Mouse (Mus musculus): Measurements from ENCODE around the gene Lipm. TPM values are rescaled to one million over a fixed set of nuclear protein-coding genes. Genes with fewer than 3 reads are reported as not detected.

Lipm gene
- polyA plus RNA-seq, 1 experiment from 2014 or later, result not detected

- no peaks in the 10 kb centered on the region for H3K9me3 ChIP-seq (replicated peaks; ENCODE audit: control insufficient read depth, low read length)
- no peak overlapping the region for H3K27ac ChIP-seq (ENCODE audit: low read depth, low read length)
- ATAC-seq, result no peak
- no peak overlapping the region for H3K9ac ChIP-seq (ENCODE audit: low read length)
- H3K27me3 ChIP-seq (replicated peaks; ENCODE audit: control insufficient read depth, insufficient read depth, low read length), result no peaks in the 10 kb centered on the region
- H3K36me3 ChIP-seq (ENCODE audit: control insufficient read depth, insufficient read depth, low read length), result no peaks in the 10 kb centered on the region
- no peak overlapping the region for H3K4me2 ChIP-seq (ENCODE audit: low read length)
- no peak overlapping the region for H3K4me3 ChIP-seq (ENCODE audit: low read depth, low read length)
- peak; percentile 17 for DNase-seq (ENCODE audit: low spot score)
- no peaks in the 10 kb centered on the region for H3K4me1 ChIP-seq (ENCODE audit: control insufficient read depth, insufficient read depth, low read length)
- WGBS, result 90% methylated on average over 1 of the region's 1 CpGs
Observed at GRCm38 (mm10) chr19:34151909-34152308, 51.2 kb downstream of the Lipm start.

DNA sequence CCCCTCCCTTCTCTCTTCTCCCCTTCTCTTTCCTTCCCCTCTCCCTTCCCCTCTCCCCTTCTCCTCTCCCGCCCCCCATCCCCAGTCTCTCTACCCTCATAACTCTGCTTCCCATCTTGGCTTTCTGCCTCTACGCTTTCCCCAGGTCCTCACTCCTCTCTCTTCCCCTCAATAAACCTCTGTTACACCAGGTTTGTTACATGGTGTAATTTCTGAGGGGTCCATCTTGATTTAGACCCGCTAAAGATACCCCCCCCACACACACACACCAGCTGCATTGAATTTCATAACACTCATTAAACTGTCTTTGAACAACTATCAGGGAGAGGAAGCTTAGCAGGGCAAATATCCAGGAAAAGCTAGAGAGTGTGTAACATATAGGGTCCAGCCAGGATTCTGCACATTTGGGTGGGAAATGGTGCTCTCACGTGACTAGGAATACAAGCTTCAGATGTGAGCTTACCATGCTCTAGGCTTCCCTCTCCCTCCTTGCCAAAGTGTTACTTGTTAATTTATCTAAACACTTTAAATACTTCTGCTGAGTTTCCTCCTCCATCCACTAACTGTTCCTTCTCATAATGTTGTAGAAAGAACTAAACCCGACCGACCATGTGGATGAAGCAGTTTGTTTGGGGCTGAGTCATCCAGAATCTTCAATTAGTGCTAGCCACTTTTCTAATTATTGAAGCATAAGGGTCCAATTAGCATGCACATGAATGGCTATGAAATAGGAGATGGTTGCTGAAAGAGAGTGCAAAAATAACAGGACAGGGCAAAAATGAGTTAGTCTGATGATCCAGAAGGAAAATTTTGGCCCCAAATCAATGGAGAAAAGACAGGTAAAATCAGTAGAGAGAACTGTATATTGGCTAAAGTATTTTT is 52.8 kb downstream of the Lipm start:
- WGBS, result 52% methylated on average over 6 of the region's 6 CpGs
- Histone ChIP-seq H3K27ac (ENCODE audit: low read depth, low read length) (no peak overlapping the region), H3K4me1 (ENCODE audit: control insufficient read depth, insufficient read depth, low read length) (no peaks in the 10 kb centered on the region), H3K4me3 (ENCODE audit: low read depth, low read length) (no peak overlapping the region), H3K27me3 (replicated peaks; ENCODE audit: control insufficient read depth, insufficient read depth, low read length) (no peaks in the 10 kb centered on the region), H3K36me3 (ENCODE audit: control insufficient read depth, insufficient read depth, low read length) (no peaks in the 10 kb centered on the region), H3K9ac (ENCODE audit: low read length) (no peak overlapping the region), H3K9me3 (replicated peaks; ENCODE audit: control insufficient read depth, low read length) (no peaks in the 10 kb centered on the region), H3K4me2 (ENCODE audit: low read length) (no peak overlapping the region)
- DNase-seq (ENCODE audit: low spot score), result peak; percentile 45
- ATAC-seq, result peak; percentile 63; the same call in 1 of the 2 replicates

GRCm38 (mm10) chr19:34162693-34163092 is 62.0 kb downstream of the Lipm start:
- DNase-seq (ENCODE audit: low spot score) (no peak), ATAC-seq (no peak)
- H3K4me3 ChIP-seq (ENCODE audit: low read depth, low read length), result no peak overlapping the region
- H3K9me3 ChIP-seq (replicated peaks; ENCODE audit: control insufficient read depth, low read length), result no peaks in the 10 kb centered on the region
- no peak overlapping the region for H3K27ac ChIP-seq (ENCODE audit: low read depth, low read length)
- H3K27me3 ChIP-seq (replicated peaks; ENCODE audit: control insufficient read depth, insufficient read depth, low read length), result no peaks in the 10 kb centered on the region
- H3K4me2 ChIP-seq (ENCODE audit: low read length), result no peak overlapping the region
- no peaks in the 10 kb centered on the region for H3K36me3 ChIP-seq (ENCODE audit: control insufficient read depth, insufficient read depth, low read length)
- H3K4me1 ChIP-seq (ENCODE audit: control insufficient read depth, insufficient read depth, low read length), result no peaks in the 10 kb centered on the region
- no peak overlapping the region for H3K9ac ChIP-seq (ENCODE audit: low read length)
- WGBS, result 95% methylated on average over 5 of the region's 5 CpGs

GRCm38 (mm10) chr19:34165891-34166290 is 65.2 kb downstream of the Lipm start, which contains the start of gene Ankrd22:
Ankrd22 (minus strand) TSS chr19:34166053.
- WGBS, result 81% methylated on average over 5 of the region's 5 CpGs
- no peak for DNase-seq (ENCODE audit: low spot score)

DNA sequence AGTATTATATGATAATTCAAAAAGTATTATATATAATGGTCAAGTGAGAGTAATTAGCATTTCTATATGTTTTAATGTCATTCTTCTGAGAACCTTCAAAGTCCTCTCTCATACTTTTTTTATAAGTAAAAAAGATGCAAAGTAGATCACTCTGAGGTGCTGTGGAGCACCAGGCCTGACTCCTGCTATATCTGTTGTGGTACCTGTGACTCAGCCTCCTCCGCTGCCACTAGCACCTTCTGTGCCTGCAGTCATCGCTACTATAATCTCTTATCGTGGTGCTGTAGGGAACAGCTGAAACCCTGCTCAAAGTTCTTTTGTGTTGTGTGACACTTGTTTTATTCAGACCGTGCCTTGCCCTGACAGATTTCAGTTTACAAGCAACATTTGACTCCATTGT is 65.7 kb downstream of the Lipm start:
- ATAC-seq, result no peak
- H3K9ac ChIP-seq (ENCODE audit: low read length), result no peak overlapping the region
- no peaks in the 10 kb centered on the region for H3K36me3 ChIP-seq (ENCODE audit: control insufficient read depth, insufficient read depth, low read length)
- WGBS, result 76% methylated on average over 4 of the region's 4 CpGs
- no peaks in the 10 kb centered on the region for H3K27me3 ChIP-seq (replicated peaks; ENCODE audit: control insufficient read depth, insufficient read depth, low read length)
- no peak overlapping the region for H3K27ac ChIP-seq (ENCODE audit: low read depth, low read length)
- no peaks in the 10 kb centered on the region for H3K4me1 ChIP-seq (ENCODE audit: control insufficient read depth, insufficient read depth, low read length)
- H3K4me2 ChIP-seq (ENCODE audit: low read length), result no peak overlapping the region
- no peaks in the 10 kb centered on the region for H3K9me3 ChIP-seq (replicated peaks; ENCODE audit: control insufficient read depth, low read length)
- no peak overlapping the region for H3K4me3 ChIP-seq (ENCODE audit: low read depth, low read length)
- DNase-seq (ENCODE audit: low spot score), result no peak

More at GRCm38 (mm10) chr19:34165891-34166290, 65.2 kb downstream of the Lipm start, which contains the start of gene Ankrd22:
- no peak for ATAC-seq
- H3K36me3 ChIP-seq (ENCODE audit: control insufficient read depth, insufficient read depth, low read length), result no peaks in the 10 kb centered on the region
- no peaks in the 10 kb centered on the region for H3K27me3 ChIP-seq (replicated peaks; ENCODE audit: control insufficient read depth, insufficient read depth, low read length)
- H3K4me1 ChIP-seq (ENCODE audit: control insufficient read depth, insufficient read depth, low read length), result no peaks in the 10 kb centered on the region
- H3K27ac ChIP-seq (ENCODE audit: low read depth, low read length), result no peak within 1 kb of the TSS
- no peak within 1 kb of the TSS for H3K4me3 ChIP-seq (ENCODE audit: low read depth, low read length)
- H3K4me2 ChIP-seq (ENCODE audit: low read length), result no peak within 1 kb of the TSS
- H3K9me3 ChIP-seq (replicated peaks; ENCODE audit: control insufficient read depth, low read length), result no peaks in the 10 kb centered on the region
- H3K9ac ChIP-seq (ENCODE audit: low read length), result no peak within 1 kb of the TSS

DNA sequence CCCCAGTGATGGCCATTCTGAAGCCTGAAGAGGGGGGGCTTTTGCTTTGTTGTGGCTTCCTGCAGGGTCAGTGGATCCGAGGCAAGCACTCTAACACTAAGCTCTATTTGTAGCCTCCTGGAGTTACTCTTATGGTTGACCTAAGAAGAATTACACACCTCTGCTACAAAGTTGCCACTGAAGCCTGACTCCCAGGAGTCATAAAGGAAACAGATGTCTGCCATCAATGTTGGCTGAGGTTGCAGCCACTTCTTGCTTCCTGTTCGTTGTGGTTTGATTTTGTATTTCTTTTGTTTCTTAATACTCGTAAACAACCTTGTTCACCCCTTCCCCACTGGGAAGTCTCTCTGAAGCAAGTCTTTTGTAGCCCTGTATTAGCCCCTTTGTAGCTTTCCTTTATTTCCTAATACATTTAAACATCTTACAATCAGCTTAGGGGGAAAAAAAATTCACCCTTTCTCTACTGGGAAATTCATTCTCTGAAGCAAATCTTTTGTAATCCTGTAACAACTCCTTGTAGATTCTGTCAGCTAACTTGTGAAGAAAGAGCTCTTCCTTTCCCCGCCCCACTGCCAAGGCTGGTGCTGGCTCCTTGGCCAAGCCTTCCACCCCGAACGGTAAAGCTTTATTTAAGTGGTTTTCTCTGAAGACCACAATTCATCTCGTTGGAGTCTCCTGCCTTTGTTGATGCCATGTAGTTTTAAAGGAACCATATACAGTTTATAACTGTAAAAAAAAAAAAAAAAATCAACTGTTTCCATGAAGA is 67.3 kb downstream of the Lipm start:
- H3K27ac ChIP-seq (ENCODE audit: low read depth, low read length), result no peak overlapping the region
- WGBS, result 40% methylated on average over 7 of the region's 7 CpGs
- H3K4me3 ChIP-seq (ENCODE audit: low read depth, low read length), result no peak overlapping the region
- H3K9ac ChIP-seq (ENCODE audit: low read length), result no peak overlapping the region
- no peaks in the 10 kb centered on the region for H3K9me3 ChIP-seq (replicated peaks; ENCODE audit: control insufficient read depth, low read length)
- no peak for DNase-seq (ENCODE audit: low spot score)
- ATAC-seq, result no peak
- H3K4me2 ChIP-seq (ENCODE audit: low read length), result no peak overlapping the region
- no peaks in the 10 kb centered on the region for H3K36me3 ChIP-seq (ENCODE audit: control insufficient read depth, insufficient read depth, low read length)
- H3K4me1 ChIP-seq (ENCODE audit: control insufficient read depth, insufficient read depth, low read length), result no peaks in the 10 kb centered on the region
- no peaks in the 10 kb centered on the region for H3K27me3 ChIP-seq (replicated peaks; ENCODE audit: control insufficient read depth, insufficient read depth, low read length)

GRCm38 (mm10) chr19:34169121-34169520 is 68.4 kb downstream of the Lipm start:
- no peak overlapping the region for H3K27ac ChIP-seq (ENCODE audit: low read depth, low read length)
- no peak overlapping the region for H3K9ac ChIP-seq (ENCODE audit: low read length)
- H3K36me3 ChIP-seq (ENCODE audit: control insufficient read depth, insufficient read depth, low read length), result no peaks in the 10 kb centered on the region
- ATAC-seq, result no peak
- no peaks in the 10 kb centered on the region for H3K9me3 ChIP-seq (replicated peaks; ENCODE audit: control insufficient read depth, low read length)
- no peaks in the 10 kb centered on the region for H3K27me3 ChIP-seq (replicated peaks; ENCODE audit: control insufficient read depth, insufficient read depth, low read length)
- no peak for DNase-seq (ENCODE audit: low spot score)
- no peak overlapping the region for H3K4me3 ChIP-seq (ENCODE audit: low read depth, low read length)
- H3K4me2 ChIP-seq (ENCODE audit: low read length), result no peak overlapping the region
- no peaks in the 10 kb centered on the region for H3K4me1 ChIP-seq (ENCODE audit: control insufficient read depth, insufficient read depth, low read length)

DNA sequence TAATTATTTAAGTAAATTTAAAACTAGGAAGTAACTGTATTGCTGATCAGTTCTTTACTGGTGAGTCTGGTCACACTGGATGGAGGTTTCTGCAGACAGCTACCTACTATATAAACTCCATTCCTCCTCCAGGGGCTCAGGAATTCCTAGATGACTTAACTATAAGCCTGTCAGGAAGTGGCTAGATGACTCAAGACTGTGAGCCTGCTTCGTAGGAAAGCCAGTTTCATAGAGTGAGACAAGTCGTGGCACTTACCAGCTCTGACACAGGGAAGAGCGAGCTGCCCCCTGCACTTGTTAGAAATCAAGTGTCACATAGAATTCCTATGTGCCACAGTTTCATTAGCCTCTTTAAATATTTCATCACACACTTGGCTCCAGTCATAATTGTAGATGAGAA is 70.4 kb downstream of the Lipm start:
- Histone ChIP-seq H3K27ac (ENCODE audit: low read depth, low read length) (no peak overlapping the region), H3K9me3 (replicated peaks; ENCODE audit: control insufficient read depth, low read length) (no peaks in the 10 kb centered on the region), H3K4me1 (ENCODE audit: control insufficient read depth, insufficient read depth, low read length) (no peaks in the 10 kb centered on the region), H3K4me3 (ENCODE audit: low read depth, low read length) (no peak overlapping the region), H3K4me2 (ENCODE audit: low read length) (no peak overlapping the region), H3K36me3 (ENCODE audit: control insufficient read depth, insufficient read depth, low read length) (no peaks in the 10 kb centered on the region), H3K9ac (ENCODE audit: low read length) (no peak overlapping the region), H3K27me3 (replicated peaks; ENCODE audit: control insufficient read depth, insufficient read depth, low read length) (no peaks in the 10 kb centered on the region)
- no peak for DNase-seq (ENCODE audit: low spot score)
- WGBS, result 74% methylated on average over 3 of the region's 3 CpGs
- no peak for ATAC-seq

Measured in forebrain, embryonic 14.5 days (tissue).